Mouse (Mus musculus) lung, postnatal 25 days (tissue): ENCODE results near the gene Pth1r.
"Not testable (repeated sequence)": the region's sequence is repeated elsewhere in the genome, so short reads cannot be mapped to it uniquely, and the experiment has no call there.

Source experiments
- DNase-seq: peaks from one replicate; pipeline ENCODE4 v3.0.0; 2022; ENCODE audit warnings: low spot score

The Pth1r gene

DNA sequence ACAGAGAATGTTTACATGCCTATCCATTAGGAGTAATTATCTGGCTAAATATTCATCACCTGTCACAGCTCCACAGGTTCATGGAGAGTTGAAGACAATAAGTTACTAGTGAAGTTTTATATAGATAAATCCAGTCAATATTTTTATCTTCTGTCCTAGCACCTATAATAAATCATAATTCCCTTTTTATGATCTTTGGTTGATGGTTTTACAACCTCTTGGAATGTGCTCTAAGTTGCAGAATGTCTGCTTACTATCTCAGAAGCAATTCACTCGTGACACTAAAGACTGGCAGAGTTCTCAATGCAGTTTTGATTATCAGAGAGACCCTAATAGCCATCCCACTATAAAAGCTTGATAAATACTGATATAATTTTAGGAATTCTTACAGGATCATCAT is 33.6 kb downstream of the Pth1r start:
- no peak for DNase-seq

DNA sequence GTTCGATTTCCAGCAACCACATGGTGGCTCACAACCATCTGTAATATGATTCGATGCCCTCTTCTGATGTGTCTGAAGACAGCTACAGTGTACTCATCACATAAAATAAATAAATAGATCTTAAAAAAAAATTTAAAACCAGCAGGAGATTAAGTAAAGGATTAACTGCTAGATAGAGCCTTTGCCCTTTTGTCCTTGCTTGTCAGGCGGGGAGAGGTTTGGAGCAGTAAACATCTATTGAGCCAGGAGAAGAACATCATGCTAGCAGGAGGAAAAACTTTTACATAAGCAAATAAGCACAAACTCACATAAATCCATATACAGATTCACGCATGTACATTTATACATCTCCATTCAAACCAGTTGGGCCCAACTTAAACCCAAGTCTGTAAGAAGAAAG is 34.4 kb downstream of the Pth1r start:
- no peak for DNase-seq

DNA sequence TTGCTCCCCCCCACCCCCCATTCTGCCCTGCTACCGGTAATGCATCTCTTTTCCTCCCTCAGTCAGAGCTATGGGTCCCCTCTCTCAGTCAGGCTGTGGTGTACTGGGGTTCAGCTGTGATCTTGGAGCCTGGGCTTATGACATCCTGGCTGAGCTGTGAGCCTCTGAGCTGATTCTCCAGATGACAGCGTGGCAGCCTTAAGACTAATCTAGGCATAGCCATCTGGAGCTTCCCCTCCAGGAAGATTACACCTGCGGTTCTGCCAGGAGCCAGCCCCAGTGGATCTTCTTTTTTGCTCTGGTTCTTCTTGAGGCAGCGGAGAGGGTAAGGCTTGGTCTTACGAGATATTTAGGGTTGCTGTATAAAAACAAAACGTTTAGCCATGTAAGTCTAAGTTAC is 34.9 kb downstream of the Pth1r start:
- no peak for DNase-seq

DNA sequence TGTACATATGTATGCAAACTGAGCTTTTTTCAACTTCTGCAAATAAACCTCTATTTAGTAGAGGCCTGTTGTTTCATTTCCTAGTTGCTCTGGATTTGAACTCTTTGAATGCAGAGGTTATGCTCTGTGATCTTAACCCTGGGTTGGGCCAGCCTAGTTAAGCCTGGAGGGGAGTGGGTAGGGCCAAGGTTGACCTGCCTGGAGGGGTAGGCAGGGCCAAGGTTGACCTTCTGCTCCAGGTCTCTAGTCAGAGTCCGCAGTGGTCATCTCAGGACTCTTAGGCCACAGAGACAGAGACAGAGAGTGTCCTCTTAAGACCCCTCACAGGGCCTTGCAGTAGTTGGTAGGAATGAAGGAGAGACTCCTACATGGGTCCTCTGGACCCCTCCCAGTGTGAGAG is 35.4 kb downstream of the Pth1r start:
- no peak for DNase-seq

DNA sequence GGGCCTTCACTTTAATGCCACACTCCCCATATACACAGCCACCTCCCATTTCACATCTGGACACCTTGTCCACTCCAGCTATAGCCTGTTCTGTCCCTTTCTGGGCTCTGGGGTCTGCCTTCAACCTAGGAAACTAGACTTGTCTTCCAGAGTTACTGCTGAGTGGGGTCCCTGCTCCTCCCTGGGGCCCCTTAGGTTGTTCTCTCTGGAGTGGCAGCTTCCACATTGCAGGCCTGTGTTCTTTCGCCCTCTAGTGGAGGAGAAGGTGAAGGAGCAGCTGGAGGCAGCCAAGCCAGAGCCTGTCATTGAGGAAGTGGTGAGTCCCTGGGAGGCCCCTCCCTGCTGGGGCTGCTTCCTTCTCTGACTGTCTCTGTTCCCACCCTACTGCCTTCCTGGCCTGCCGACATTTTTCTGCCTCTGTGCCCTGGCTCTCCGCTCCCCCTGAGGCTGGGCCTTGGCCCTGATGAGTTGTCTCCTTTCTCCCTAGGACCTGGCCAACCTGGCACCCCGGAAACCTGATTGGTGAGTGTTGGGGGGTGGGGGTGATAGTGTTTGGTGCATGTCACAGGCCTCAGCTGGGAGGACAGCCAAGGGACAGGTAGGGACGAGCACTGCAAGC is 37.2 kb downstream of the Pth1r start:
- peak; percentile 92 for DNase-seq

DNA sequence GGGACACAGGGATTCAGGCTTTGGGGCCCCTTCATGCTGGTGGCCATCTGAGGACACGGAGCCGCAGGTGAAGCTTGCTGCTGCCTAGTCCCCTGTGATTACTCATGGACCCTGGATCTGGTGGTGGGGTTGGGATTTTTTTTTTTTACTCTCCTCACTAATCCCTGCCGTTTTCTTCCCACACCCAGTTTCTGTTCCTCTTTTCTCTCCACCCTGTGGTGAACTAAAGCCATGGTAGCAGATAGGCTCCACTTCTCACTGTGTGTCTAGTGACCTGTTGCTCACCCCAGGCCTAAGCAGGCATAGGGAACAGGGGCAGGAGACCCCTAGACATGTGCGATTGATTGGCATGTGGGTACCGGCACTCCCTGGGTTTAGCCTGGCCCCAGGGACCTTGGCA is 40.2 kb downstream of the Pth1r start:
- no peak for DNase-seq

DNA sequence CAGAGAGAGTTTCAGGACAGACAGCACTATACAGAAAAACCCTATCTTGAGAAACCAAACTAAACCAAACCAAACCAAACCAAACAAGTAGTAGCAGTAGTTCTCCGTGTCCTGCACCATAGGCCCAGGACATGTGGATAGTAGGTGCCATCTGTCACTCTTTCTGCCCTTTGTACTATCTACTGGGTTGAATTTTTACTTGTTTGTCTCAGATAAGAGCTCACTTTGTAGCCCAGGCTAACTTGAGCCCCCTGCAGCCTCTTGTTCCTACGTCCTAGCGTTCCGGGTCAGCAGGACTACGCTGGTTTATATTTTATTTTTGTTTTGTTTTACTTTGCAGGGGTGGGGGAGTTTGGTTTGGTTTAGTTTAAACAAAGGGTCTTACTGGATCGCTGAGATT is 43.0 kb downstream of the Pth1r start:
- no peak for DNase-seq

DNA sequence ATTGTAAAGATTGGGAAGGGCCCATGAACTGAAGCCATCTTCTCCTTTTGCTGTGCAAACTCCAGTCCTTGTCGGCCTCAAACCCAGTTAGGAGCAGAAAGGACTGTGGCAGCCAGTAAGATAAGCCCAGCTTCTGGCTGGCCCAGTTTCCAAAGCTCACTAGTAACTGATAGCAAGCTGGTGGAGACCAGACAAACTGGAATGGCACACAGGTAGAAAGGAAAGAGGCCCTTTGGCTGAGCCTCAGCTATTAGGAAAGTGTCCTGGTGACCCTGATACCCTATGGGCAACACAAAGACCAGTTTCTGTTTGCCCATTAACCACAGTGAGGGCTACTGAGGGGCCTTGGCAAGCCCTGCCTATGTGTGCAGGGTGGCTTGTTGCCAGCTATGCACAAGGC is 44.1 kb downstream of the Pth1r start:
- DNase-seq: no peak

DNA sequence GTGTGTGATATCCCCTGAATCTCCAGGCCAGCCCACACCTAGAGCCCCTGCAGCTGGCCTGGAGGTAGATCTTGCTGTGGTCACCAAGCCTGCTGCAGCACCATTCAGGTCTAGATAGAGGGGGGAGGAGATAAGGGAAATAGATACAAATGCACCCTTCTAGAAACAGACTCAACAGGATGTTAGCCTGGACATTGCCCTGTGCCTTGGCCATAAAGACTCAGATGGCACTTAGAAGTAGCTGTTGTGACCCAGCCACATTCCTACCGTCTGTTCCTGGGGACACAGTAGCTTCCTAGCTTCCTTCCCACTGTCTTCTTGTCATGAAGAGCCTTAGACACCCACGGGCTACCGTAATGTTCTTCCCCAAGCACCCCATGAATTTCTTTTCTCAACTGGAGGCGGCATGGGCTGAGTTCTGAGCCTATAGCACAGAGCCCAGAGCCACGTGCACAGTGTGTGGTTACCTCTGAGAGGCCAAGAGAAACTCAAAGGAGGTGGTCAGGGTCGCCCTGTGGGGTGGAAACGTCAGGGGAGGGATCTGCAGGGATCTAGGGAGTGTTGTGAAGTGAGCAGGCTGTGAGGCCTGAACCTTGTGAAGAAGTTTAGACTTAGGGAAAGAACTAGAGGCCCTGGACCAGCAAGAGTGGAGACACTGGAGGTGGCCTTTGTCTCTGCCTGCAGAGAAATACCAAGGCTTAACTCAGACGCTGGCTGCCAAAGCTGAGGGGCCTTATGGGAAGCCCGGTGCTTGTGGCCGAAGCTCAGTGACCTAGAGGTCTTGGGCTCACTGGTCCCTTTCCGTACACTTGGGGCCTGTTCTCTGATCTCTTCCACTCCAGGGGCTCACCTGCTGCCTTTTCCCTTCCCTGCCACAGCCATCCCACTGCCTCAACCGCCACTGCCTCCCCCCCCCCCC is 45.6 kb downstream of the Pth1r start:
- DNase-seq: no peak

DNA sequence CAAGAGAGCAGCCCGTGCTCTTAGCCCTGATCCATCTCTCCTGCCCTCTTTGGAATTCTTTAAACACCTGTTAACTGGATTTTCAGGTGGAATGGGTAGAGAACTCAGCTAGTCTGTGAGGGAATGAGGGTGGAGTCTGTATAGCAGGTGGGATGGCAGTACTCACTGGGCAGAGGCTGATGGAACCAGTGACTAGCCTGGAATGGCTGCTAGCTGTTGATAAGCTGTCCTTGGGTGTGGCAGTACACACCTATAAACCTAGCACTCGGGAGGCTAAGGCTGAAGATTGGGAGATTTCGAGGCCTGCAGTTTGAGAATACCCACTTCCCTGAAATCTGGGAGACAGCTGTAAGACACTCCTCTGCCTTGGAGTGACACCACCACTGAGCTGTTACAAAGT is 47.4 kb downstream of the Pth1r start:
- no peak for DNase-seq

DNA sequence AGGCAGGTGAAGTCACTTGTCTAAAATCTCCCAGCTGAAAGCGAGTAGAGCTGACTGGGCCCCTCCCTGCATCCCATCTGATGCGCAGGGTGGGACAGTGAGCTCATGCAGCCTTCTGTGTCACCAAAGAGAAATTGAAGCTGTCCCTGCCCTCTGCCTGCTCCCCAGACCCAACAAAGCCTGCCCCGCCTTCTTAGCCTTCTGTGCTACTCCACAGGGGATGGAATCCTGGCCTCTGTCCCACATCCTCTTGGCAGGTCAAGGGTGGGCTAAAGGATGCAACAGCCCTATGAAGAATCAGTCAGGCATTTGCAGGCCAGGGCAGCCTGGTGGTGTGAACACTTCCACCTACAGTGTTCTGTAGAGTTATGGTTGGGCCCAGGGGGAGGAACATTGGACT is 49.5 kb downstream of the Pth1r start:
- no peak for DNase-seq

DNA sequence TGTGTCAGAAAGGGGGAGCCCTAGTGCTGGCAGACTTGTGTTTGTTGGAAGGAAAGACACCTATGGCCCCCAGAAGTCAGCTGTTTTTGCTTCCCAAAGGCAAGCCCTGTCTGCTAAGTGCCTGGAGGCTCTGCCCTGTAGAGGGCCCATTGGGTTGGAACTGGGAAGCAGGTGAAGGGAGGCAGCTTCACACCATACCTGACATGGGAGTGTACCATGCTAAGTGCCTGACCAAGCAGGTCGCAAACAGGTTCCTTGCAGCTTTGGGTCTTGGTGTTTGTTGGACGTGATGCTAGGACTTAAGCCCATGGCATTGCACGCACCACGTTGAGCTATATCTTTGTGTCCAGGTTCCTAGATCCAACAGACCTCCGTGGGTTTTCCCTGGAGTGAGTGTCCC is 50.5 kb downstream of the Pth1r start:
- no peak for DNase-seq

DNA sequence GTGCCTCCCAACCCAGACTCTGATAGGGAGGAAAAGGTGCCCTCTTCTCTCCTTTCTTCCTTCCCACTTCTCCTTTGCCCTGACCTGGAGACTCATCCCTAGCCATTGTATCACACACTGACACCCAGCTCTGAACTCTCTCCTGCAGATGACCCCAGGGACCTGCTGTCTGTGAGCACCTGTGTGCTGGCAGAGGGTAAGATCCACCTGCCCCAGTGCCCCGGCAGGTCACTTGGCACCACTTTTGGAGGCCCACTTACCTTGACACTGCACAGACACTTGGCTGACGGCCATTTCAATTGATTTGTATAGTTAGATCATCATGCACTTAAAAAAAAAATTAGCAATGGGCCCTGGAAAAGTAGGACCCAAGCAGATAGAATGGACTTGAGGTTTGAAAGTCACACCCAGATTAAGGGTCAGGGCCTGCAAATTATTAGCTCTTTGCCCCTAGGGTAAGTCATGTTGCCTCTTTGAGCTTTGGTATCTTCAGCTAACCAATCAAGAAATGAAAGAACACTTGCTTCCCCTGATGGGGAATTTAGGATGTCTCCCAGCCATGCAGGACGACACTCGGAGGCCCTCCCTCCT is 51.7 kb downstream of the Pth1r start:
- DNase-seq: no peak

DNA sequence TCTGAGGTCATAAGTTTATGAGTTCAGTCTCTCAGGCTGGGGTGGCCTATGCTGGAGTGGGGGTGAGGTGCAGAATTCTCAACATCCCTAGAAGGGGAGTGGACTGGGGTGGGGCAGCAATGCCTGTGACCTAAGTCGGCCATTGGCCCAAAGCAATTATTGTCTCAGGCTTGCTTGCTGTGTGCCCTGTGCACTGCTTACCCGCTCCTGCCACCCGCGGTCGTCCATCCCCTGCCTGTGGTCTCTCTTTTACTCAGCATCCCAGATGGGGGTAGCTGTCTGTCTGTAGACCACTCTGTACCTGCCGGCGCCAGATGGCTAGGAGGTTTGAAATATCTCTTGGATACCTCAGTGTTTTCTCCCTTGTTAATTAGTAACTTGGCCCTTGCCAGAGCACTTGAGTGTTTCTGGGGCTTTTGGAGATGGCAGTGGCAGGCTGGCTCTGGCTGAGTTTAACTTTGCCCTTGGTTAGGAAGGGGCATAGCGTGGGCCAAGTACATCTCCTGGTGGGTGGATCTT is 57.6 kb downstream of the Pth1r start:
- DNase-seq: peak; percentile 70

DNA sequence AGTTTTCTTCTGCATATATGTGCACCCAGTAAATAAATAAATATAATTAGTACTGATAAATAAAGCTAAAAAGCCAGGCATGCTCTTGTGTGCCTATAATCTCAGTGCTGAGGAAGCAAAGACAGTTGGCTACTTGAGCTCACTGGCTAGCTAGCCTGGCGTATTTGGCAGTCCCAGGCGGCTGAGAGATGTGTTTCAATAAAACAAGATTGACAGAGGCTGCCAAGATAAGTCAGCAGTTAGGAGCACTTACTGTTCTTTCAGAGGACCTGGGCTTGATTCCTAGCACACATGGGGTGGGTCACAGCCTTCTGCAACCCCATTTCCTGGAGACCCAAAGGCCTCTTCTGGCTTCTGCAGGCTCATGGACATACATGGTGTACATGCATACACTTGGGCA is 59.1 kb downstream of the Pth1r start:
- DNase-seq: no peak

DNA sequence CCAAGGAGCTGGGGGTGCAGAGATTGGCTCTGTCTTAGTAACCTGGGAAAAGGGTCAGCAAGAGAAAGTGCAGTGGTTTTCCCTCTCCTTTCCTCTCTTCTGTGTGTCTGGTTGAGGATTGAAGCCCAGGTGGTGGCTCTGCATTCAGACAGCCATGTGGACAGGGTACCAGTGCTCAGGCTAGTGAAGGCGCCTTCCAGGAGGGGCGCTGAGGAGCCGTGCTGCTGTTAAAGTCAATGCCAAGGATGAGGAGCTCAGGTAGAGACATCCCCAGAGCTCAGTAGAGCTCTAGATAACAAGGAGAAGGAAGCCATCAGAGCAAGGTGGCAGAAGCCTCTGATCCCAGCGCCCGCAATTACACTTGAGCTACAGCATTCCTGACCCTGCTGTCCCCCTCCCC is 59.9 kb downstream of the Pth1r start:
- no peak for DNase-seq

DNA sequence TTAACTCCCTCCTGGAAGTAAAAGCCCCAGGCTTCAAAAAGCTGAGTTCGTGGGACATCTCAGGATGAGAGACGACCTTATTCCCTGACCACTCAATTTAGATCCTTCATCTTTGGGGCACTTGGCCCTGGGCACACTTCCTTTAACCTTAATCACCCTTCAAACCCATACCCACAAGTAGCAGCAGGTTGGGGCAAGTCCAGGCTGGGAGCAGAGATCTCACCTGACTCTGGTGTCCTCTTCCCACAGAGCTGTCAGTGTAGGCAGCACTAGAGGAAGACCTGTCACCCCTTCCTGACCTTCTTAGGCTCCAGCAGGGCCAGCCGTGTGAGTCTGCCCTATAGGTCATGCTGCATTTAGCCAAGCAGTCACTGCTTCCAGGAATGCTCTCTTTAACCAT is 60.5 kb downstream of the Pth1r start:
- no peak for DNase-seq

DNA sequence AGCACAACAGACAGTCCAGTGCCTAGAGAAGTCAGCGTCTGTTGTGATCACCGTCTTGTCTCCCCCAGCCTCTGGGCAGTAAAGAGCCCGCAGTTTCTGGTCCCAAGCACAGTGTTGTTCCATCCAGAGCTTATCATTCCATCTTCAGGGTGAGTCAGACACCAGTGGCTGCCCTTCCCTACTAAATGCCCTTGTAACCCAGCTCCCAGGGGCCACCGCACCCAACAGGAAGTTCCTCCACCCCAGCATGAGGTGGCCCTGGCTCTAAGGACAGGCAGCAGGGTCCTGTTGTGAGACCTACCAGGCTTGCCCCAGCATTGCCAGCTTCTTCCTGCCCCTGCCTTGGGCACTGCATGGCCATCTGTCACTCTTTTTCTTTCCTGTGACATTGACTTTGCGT is 61.4 kb downstream of the Pth1r start:
- no peak for DNase-seq

DNA sequence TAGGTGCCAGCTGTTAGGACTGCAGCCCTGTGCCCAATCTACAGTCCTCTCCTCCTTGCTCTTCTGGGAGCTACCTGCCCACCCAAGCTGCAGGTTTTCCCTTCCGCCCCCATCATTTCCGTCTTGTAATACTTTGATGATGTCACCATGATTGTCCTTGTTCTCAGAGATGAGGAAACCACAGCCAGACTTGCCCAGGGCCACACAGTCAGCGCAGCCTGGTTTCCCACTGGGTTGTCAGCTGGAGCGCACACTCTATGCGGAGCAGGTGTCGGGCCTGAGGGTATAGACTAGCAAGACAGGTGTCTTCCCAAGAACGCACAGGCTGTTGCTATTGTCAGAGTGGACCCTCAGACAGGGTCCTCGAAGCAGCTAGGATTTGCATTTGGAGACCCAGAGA is 61.8 kb downstream of the Pth1r start:
- DNase-seq: no peak

DNA sequence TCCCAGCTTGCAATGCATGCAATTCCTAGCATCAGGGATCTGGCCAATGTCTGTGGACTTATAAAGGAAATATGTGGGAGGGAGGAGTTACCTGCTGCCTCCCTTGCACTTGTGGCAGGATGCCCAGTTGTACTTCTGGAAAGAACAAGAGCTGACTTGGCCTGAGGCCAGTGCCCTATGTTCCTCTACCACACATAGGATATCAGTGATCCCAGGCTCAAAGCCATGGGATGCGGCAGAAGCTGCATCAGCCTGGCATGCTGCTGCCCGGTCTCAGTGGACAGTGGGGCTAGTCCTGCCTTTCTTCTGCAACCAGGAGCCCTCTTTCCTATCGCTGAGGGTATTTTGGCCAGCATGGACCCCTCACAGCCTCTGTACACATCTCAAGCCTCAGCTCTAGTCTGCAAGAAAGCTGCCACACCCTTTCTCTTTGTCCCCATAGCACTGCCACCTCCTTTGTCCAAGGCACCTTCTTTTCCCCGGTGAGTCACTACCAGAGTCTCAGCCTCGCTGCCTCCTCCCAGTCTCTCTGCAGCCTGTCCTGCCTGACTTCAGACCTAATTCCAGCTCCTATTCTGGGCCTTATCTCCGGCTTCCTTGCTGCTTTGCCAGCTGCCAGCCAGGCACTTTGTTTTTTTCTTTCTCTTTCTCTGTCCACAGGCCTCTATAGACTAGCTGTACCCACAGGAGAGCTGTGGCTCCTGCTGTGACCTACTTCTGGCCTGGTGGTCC is 62.7 kb downstream of the Pth1r start:
- peak; percentile 91 for DNase-seq

DNA sequence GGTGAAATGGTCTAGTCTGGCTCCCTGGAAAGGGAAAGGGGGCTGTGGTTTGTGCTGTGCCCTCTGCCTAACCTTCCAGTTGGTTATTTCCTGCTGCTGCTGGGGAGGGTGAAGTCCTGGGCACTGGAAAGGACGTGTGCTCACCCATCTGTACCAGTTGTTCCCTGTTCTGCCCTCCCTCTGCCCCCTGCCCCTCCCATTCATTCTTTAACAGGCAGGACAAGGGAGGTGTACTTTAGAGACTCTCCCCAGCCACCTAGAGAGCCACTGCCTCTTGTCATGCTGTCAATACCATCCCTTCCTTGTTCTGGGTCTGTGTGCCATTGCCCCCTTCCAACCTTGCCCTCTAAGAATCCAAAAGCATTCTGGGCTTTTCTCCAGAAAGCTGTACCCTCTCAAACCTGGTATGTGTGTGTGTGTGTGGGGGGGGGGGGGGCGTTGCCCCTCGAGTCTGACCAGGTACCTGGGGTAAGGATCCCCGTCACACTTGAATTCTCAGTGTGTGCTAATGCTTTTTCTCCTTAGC is 63.3 kb downstream of the Pth1r start:
- DNase-seq: peak; percentile 65

DNA sequence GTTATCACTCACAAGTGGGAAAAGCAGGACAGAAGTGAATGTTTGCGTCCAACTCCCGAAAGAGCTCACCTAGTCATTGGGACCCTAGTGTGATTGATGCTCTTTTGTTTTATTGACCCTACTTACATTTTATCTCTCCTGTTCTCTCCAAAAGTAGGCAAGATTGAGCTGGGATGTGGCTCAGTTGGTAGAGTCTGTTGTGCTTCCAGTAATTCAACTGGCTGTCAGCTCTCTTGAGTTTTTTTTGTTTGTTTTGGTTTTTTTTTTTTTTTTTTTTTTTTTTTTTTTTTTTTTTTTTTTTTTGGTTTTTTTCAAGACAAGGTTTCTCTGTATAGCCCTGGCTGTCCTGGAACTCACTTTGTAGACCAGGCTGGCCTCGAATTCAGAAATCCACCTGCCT is 64.2 kb downstream of the Pth1r start:
- not testable (repeated sequence) for DNase-seq
